Mouse (Mus musculus) E14TG2a.4 (cell line): ENCODE measurements around the gene Shc3.
A peak's percentile ranks its signal among the peaks of the same experiment; 100 is the strongest.

ENCODE experiments used
- H3K27me3 ChIP-seq: 2 replicates; pipeline ENCODE4 v1.6.1; 2014; ENCODE audit warnings: low read length, control low read depth; ENCODE audit not compliant: insufficient read depth
- H3K36me3 ChIP-seq: 2 replicates; pipeline ENCODE4 v1.6.1; 2014; ENCODE audit warnings: low read length, control low read depth; ENCODE audit not compliant: insufficient read depth
- H3K4me1 ChIP-seq: replicated peaks from 2 replicates; pipeline ENCODE4 v1.6.1; 2014; ENCODE audit warnings: low read depth, low read length, control low read depth
- H3K4me3 ChIP-seq: replicated peaks from 2 replicates; pipeline ENCODE4 v1.5.1; 2014; ENCODE audit warnings: mild to moderate bottlenecking, low read length
- H3K9me3 ChIP-seq: 2 replicates; pipeline ENCODE4 v1.6.1; 2014; ENCODE audit warnings: low read length, control low read depth
- CTCF ChIP-seq: conservative IDR thresholded peaks from 2 replicates; pipeline ENCODE4 v1.5.1; 2014; ENCODE audit warnings: low read length
- NANOG ChIP-seq: IDR thresholded peaks from 2 replicates; pipeline ENCODE4 v1.6.1; 2014; ENCODE audit warnings: borderline replicate concordance, low read length, mixed read lengths
- POU5F1 ChIP-seq: IDR thresholded peaks from 2 replicates; pipeline ENCODE4 v1.6.1; 2014; ENCODE audit warnings: low read length, borderline replicate concordance

The Shc3 gene

GRCm38 (mm10) chr13:51400736-51401501, 168.3 kb downstream of the Shc3 start:
- H3K4me1 ChIP-seq = peaks cover 28% of the 10 kb centered on the region
- H3K9me3 ChIP-seq = no peaks in the 10 kb centered on the region
- peaks cover 13% of the 10 kb centered on the region for H3K27me3 ChIP-seq
- TF ChIP-seq NANOG (no peak), POU5F1 (no peak), CTCF (no peak)
- peak overlapping the region; percentile 55 for H3K4me3 ChIP-seq
- H3K36me3 ChIP-seq = no peaks in the 10 kb centered on the region

- Histone ChIP-seq H3K4me1 (peaks cover 28% of the 10 kb centered on the region), H3K9me3 (peaks cover 4% of the 10 kb centered on the region), H3K36me3 (no peaks in the 10 kb centered on the region), H3K27me3 (peaks cover 10% of the 10 kb centered on the region; the same call in 1 of the 2 replicates), H3K4me3 (peak overlapping the region; percentile 55)
- no peak for TF ChIP-seq NANOG
- no peak for TF ChIP-seq CTCF
- TF ChIP-seq POU5F1 = no peak
These were observed 169.0 kb downstream of the Shc3 start for GRCm38 (mm10) chr13:51400186-51400719.

GRCm38 (mm10) chr13:51399562-51399961, 169.7 kb downstream of the Shc3 start:
- Histone ChIP-seq H3K36me3 (no peaks in the 10 kb centered on the region), H3K4me3 (no peak overlapping the region), H3K27me3 (0 out of 2 replicates have a peak, but pooled peaks cover 5% of the 10 kb centered on the region), H3K4me1 (peaks cover 28% of the 10 kb centered on the region), H3K9me3 (peaks cover 11% of the 10 kb centered on the region)
- TF ChIP-seq CTCF = no peak
- no peak for TF ChIP-seq NANOG
- TF ChIP-seq POU5F1 = no peak

GRCm38 (mm10) chr13:51397861-51398260, 171.4 kb downstream of the Shc3 start:
- Histone ChIP-seq H3K4me3 (no peak overlapping the region), H3K27me3 (0 out of 2 replicates have a peak, but pooled peaks cover 5% of the 10 kb centered on the region), H3K36me3 (no peaks in the 10 kb centered on the region), H3K4me1 (peaks cover 28% of the 10 kb centered on the region), H3K9me3 (peaks cover 25% of the 10 kb centered on the region)
- TF ChIP-seq POU5F1 (no peak), CTCF (no peak), NANOG (no peak)

- H3K27me3 ChIP-seq = no peaks in the 10 kb centered on the region
- no peaks in the 10 kb centered on the region for H3K36me3 ChIP-seq
- TF ChIP-seq NANOG = no peak
- no peak for TF ChIP-seq CTCF
- no peak for TF ChIP-seq POU5F1
- peaks cover 37% of the 10 kb centered on the region for H3K9me3 ChIP-seq
- no peaks in the 10 kb centered on the region; the same call in 1 of the 2 replicates for H3K4me1 ChIP-seq
- H3K4me3 ChIP-seq = no peak overlapping the region
These were observed 177.0 kb downstream of the Shc3 start for GRCm38 (mm10) chr13:51392256-51392655.

- H3K4me3 ChIP-seq = no peak overlapping the region
- H3K36me3 ChIP-seq = no peaks in the 10 kb centered on the region
- no peaks in the 10 kb centered on the region; the same call in 1 of the 2 replicates for H3K4me1 ChIP-seq
- H3K27me3 ChIP-seq = no peaks in the 10 kb centered on the region
- no peak for TF ChIP-seq POU5F1
- TF ChIP-seq CTCF = no peak
- no peak for TF ChIP-seq NANOG
- peaks cover 37% of the 10 kb centered on the region for H3K9me3 ChIP-seq
These were observed 177.8 kb downstream of the Shc3 start for GRCm38 (mm10) chr13:51391359-51391916.

- Histone ChIP-seq H3K9me3 (peaks cover 34% of the 10 kb centered on the region), H3K4me1 (no peaks in the 10 kb centered on the region; the same call in 1 of the 2 replicates), H3K36me3 (no peaks in the 10 kb centered on the region), H3K4me3 (no peak overlapping the region), H3K27me3 (no peaks in the 10 kb centered on the region)
- TF ChIP-seq NANOG (no peak), CTCF (no peak), POU5F1 (no peak)
These were observed 178.8 kb downstream of the Shc3 start for GRCm38 (mm10) chr13:51390398-51390797.

GRCm38 (mm10) chr13:51387908-51388307, 181.3 kb downstream of the Shc3 start:
- H3K4me3 ChIP-seq = no peak overlapping the region
- H3K9me3 ChIP-seq = peaks cover 15% of the 10 kb centered on the region
- no peak for TF ChIP-seq CTCF
- TF ChIP-seq NANOG = no peak
- TF ChIP-seq POU5F1 = no peak
- no peaks in the 10 kb centered on the region for H3K27me3 ChIP-seq
- no peaks in the 10 kb centered on the region for H3K36me3 ChIP-seq
- no peaks in the 10 kb centered on the region; the same call in none of the 2 replicates for H3K4me1 ChIP-seq
